13 mouse cellular contexts compared by ENCODE assay signal in the genomic region with DNA sequence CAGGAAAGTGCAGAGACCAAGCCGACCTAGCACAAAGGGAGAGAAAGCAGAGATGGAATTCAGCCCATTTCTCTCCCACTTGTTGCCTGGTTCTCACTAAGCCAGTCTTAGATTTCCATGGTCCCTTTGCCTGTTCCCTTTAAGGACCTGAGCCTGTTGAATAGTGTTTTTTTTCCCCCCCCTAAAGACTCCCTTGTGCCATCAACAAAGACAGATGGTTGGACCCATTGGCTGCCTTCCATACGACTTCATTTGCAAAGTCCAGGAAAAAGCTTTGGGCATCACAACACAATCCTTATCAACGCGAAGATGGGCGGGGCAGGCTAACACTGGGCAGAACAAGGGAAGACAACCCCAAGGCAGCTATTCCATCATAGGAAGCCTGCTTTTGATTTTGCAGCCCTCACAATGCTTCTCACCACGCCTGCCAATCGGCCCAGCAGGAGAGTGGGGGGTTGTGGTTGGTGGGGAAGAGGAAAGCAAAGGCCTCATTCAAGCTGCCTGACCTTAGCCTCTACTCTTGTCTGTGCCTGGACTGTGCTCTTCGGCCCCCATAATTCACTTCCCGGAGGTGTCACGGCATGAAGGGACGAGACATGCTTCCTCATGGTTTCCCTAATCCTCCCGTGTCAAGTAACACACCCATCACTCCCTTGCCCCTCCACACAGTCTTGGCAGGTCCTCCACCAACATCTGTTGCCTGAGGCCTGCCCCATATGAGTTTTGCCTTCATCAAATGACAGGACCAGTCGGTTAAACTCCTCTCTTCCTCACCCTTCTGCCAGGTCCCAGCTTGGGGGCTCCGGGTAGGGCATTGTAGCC. TPM values are rescaled to one million over a fixed set of nuclear protein-coding genes. Genes with fewer than 3 reads are reported as not detected.
DNase-seq lines count a peak whose midpoint lies in the region; ATAC-seq and TF ChIP-seq lines count a peak whose summit lies in the region.
"Had no signal": no experiment of that assay in that cellular context is flagged by ENCODE, and none has a peak within 500 bp of the region (broad histone marks: within the 10 kb centered on the region; RNA-seq: fewer than 3 reads in every experiment).

No protein-coding gene starts in this region.

- no peak for TF ChIP-seq EP300 in liver, postnatal 0 days (IDR thresholded peaks at IDR 0.05; ENCODE audit: low read depth)

- no peaks in the 10 kb centered on the region for H3K27me3 ChIP-seq in liver, postnatal 0 days (ENCODE audit: insufficient read depth, low read length)
- H3K27me3 ChIP-seq in embryonic facial prominence, embryonic 15.5 days = no peaks in the 10 kb centered on the region
- no peaks in the 10 kb centered on the region for H3K27me3 ChIP-seq in limb, embryonic 10.5 days (ENCODE audit: low read depth, poor library complexity, severe bottlenecking)
- H3K27me3 ChIP-seq in neural tube, embryonic 15.5 days (replicated peaks) = no peaks in the 10 kb centered on the region

- ATAC-seq in liver, postnatal 0 days = 0 out of 2 replicates have a peak, but pooled peaks have one; percentile 4
- ATAC-seq in embryonic facial prominence, embryonic 15.5 days (ENCODE audit: insufficient number of reproducible peaks, low FRiP score, low TSS enrichment, low read depth) = 0 out of 2 replicates have a peak, but pooled peaks have one; percentile 29
- ATAC-seq in neural tube, embryonic 15.5 days (ENCODE audit: low FRiP score) = peak; percentile 65; the same call in 1 of the 2 replicates

- no peaks in the 10 kb centered on the region for H3K9me3 ChIP-seq in liver, postnatal 0 days (ENCODE audit: low read length)
- H3K9me3 ChIP-seq in embryonic facial prominence, embryonic 15.5 days (replicated peaks) = no peaks in the 10 kb centered on the region
- no peaks in the 10 kb centered on the region for H3K9me3 ChIP-seq in limb, embryonic 10.5 days (replicated peaks)
- H3K9me3 ChIP-seq in neural tube, embryonic 15.5 days (replicated peaks) = no peaks in the 10 kb centered on the region

- DNase-seq in liver, postnatal 0 days = no peak
- DNase-seq in liver = no peak
- DNase-seq in limb, embryonic 10.5 days (ENCODE audit: low spot score) = no peak
- no peak for DNase-seq in ovary, adult 18-20 months (ENCODE audit: low spot score)
- DNase-seq in ovary, postnatal 14 days (ENCODE audit: low spot score) = no peak
- DNase-seq in urinary bladder, postnatal 14 days (ENCODE audit: low spot score) = no peak
- DNase-seq: adrenal gland, adult 2 months; cerebellum, adult 8-10 months; kidney, postnatal 14 days; thymus, postnatal 36 days had no signal

- H3K4me3 ChIP-seq in liver, postnatal 0 days (ENCODE audit: low read depth, low read length) = no peak overlapping the region
- H3K4me3 ChIP-seq in embryonic facial prominence, embryonic 15.5 days (replicated peaks) = no peak overlapping the region
- H3K4me3 ChIP-seq in limb, embryonic 10.5 days = no peak overlapping the region
- H3K4me3 ChIP-seq in neural tube, embryonic 15.5 days (replicated peaks) = no peak overlapping the region

- no peak overlapping the region for H3K27ac ChIP-seq in liver, postnatal 0 days (ENCODE audit: low read depth)
- no peak overlapping the region for H3K27ac ChIP-seq in embryonic facial prominence, embryonic 15.5 days (replicated peaks)
- H3K27ac ChIP-seq in limb, embryonic 10.5 days = 0 out of 2 replicates have a peak overlapping the region, but pooled peaks have one; percentile 50
- H3K27ac ChIP-seq in neural tube, embryonic 15.5 days (replicated peaks) = peak overlapping the region; percentile 25; the same call in 1 of the 2 replicates

- 66% methylated on average over 14 of the region's 14 CpGs for WGBS in liver, postnatal 0 days (ENCODE audit: insufficient replicate concordance)
- WGBS in embryonic facial prominence, embryonic 15.5 days = 45% methylated on average over 14 of the region's 14 CpGs
- 43% methylated on average over 14 of the region's 14 CpGs for WGBS in limb, embryonic 10.5 days
- 22% methylated on average over 14 of the region's 14 CpGs for WGBS in neural tube, embryonic 15.5 days

- no peak for TF ChIP-seq CTCF in liver, postnatal 0 days (IDR thresholded peaks at IDR 0.05; ENCODE audit: low read depth)

- H3K4me1 ChIP-seq in liver, postnatal 0 days (ENCODE audit: insufficient read depth) = peaks cover 12% of the 10 kb centered on the region
- H3K4me1 ChIP-seq in embryonic facial prominence, embryonic 15.5 days = peaks cover 9% of the 10 kb centered on the region
- H3K4me1 ChIP-seq in limb, embryonic 10.5 days = peaks cover 20% of the 10 kb centered on the region
- 0 out of 2 replicates have a peak, but pooled peaks cover 4% of the 10 kb centered on the region for H3K4me1 ChIP-seq in neural tube, embryonic 15.5 days

- H3K9ac ChIP-seq in liver, postnatal 0 days (replicated peaks) = no peak overlapping the region
- no peak overlapping the region for H3K9ac ChIP-seq in embryonic facial prominence, embryonic 15.5 days
- no peak overlapping the region for H3K9ac ChIP-seq in neural tube, embryonic 15.5 days (replicated peaks)

- no peak overlapping the region for H3K4me2 ChIP-seq in liver, postnatal 0 days (ENCODE audit: low read depth, low read length)
- H3K4me2 ChIP-seq in embryonic facial prominence, embryonic 15.5 days (replicated peaks) = no peak overlapping the region
- no peak overlapping the region for H3K4me2 ChIP-seq in neural tube, embryonic 15.5 days
- H3K4me2 ChIP-seq: heart, embryonic 11.5 days had no signal

- H3K36me3 ChIP-seq in liver, postnatal 0 days (replicated peaks; ENCODE audit: insufficient read depth, low read length) = no peaks in the 10 kb centered on the region
- no peaks in the 10 kb centered on the region for H3K36me3 ChIP-seq in embryonic facial prominence, embryonic 15.5 days
- H3K36me3 ChIP-seq in limb, embryonic 10.5 days = no peaks in the 10 kb centered on the region
- no peaks in the 10 kb centered on the region for H3K36me3 ChIP-seq in neural tube, embryonic 15.5 days

RNA-seq across cellular contexts. Expression of a gene that starts 36.0 kb away (rescaled TPM):
- polyA plus RNA-seq in liver, postnatal 0 days (2015; fragmentation: Nextera tagmentation; extraction: Ambion mirVana) = 2.5 TPM in 2 replicates
- polyA plus RNA-seq in embryonic facial prominence, embryonic 15.5 days (2015; fragmentation: Nextera tagmentation; extraction: Ambion mirVana) = 45.3 and 60.0 TPM in 2 replicates
- polyA plus RNA-seq in limb, embryonic 10.5 days (2016; fragmentation: Nextera tagmentation; extraction: Ambion mirVana) = 85.1 and 169 TPM in 2 replicates
- polyA plus RNA-seq in neural tube, embryonic 15.5 days (2015; fragmentation: Nextera tagmentation; extraction: Ambion mirVana) = 35.1 and 38.8 TPM in 2 replicates

Comparison
In these comparisons a context has a peak if more than half of its experiments do, and no peak if none do; other contexts are left out.
1. ATAC-seq: peak in every context shown above with its lines; median percentile 65 in neural tube, embryonic 15.5 days; 29 in embryonic facial prominence, embryonic 15.5 days; 4 in liver, postnatal 0 days.
2. H3K27ac ChIP-seq: peak in limb, embryonic 10.5 days (single experiment) and neural tube, embryonic 15.5 days (single experiment); none in liver, postnatal 0 days (single experiment) and embryonic facial prominence, embryonic 15.5 days (single experiment).
3. RNA of a gene that starts 36.0 kb away (polyA plus RNA-seq): 85.1 to 169 TPM in limb, embryonic 10.5 days, 45.3 to 60.0 TPM in embryonic facial prominence, embryonic 15.5 days and 35.1 to 38.8 TPM in neural tube, embryonic 15.5 days; 2.5 TPM in liver, postnatal 0 days; every median in the first group is over 10 times any median in the second.